Mouse (Mus musculus): ENCODE results near the gene Fuca2. TPM values are rescaled to one million over a fixed set of nuclear protein-coding genes. Genes with fewer than 3 reads are reported as not detected.
"Not testable (repeated sequence)": the region's sequence is repeated elsewhere in the genome, so short reads cannot be mapped to it uniquely, and the experiment has no call there.

Gene Fuca2
- 11.1 and 12.5 TPM in 2 replicates for polyA plus RNA-seq (2012; rRNA removed)

DNA sequence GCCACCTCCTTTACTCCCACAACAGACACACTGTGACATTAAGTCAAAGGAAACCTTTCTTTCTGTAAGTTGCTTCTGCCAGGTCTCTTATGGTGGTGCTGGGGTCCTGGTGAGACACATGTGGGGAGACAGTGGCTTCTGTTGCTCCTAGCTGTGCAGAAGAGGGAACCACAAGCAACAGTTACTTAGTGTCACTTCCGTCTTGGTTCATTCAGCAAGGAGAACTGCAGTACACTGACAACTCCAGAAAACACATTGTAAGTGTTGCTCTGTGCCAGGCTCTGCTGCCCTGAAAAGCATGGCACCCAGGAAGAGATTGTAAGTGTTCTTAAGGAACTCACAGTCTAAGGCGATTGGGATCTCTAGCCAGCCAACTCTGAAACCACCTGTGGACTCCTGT lies at the start of gene Fuca2:
Gene Fuca2 (plus strand): TSS at position 210 of the 400 bp plus-strand sequence.
- 20% methylated on average over 2 of the region's 2 CpGs for WGBS
- no peak within 1 kb of the TSS for H3K4me3 ChIP-seq (ENCODE audit: extremely low read depth, insufficient read depth, insufficient read length)
- H3K27me3 ChIP-seq (ENCODE audit: control insufficient read depth, insufficient read depth, low read length): no peaks in the 10 kb centered on the region
- H3K36me3 ChIP-seq (ENCODE audit: control insufficient read depth, insufficient read depth, low read length): no peaks in the 10 kb centered on the region; the same call in 1 of the 2 replicates
- H3K27ac ChIP-seq (ENCODE audit: insufficient read depth, low read length): peak within 1 kb of the TSS; percentile 26
- no peak for TF ChIP-seq POLR2A (IDR thresholded peaks at IDR 0.05; ENCODE audit: low read depth, low read length)
- TF ChIP-seq CTCF (IDR thresholded peaks at IDR 0.05; ENCODE audit: extremely low read depth, insufficient read depth, insufficient read length, insufficient replicate concordance): no peak
- H3K4me1 ChIP-seq (ENCODE audit: control insufficient read depth, insufficient read depth, insufficient read length): peaks cover 6% of the 10 kb centered on the region; the same call in 1 of the 2 replicates
- DNase-seq (ENCODE audit: low read depth in 1 of 2, low spot score in 2 of 2): no peak

DNA sequence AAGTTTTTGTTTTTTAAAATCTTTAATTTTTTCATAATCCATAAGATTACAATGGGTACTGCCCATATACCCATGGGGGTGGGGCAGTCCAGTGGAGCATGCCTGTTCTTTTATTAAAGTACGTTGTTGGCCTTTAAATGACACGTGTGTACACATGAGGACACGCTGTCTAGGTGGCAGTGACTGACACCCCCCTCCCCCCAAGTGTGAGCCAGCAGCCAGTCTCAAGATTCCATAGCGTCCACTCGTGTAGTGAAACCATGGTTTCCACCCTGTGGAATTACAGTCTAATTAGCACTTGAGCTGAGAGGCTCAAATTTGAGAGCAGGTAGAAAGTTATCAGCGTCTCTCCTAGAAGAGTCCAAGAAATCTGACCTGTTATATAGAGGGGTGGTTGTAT lies 47.7 kb upstream of the Fuca2 start:
- Histone ChIP-seq H3K27me3 (ENCODE audit: control insufficient read depth, insufficient read depth, low read length) (no peaks in the 10 kb centered on the region), H3K4me1 (ENCODE audit: control insufficient read depth, insufficient read depth, insufficient read length) (no peaks in the 10 kb centered on the region; the same call in 1 of the 2 replicates), H3K27ac (ENCODE audit: insufficient read depth, low read length) (no peak overlapping the region), H3K36me3 (ENCODE audit: control insufficient read depth, insufficient read depth, low read length) (no peaks in the 10 kb centered on the region), H3K4me3 (ENCODE audit: extremely low read depth, insufficient read depth, insufficient read length) (no peak overlapping the region)
- no peak for TF ChIP-seq POLR2A (IDR thresholded peaks at IDR 0.05; ENCODE audit: low read depth, low read length)
- TF ChIP-seq CTCF (IDR thresholded peaks at IDR 0.05; ENCODE audit: extremely low read depth, insufficient read depth, insufficient read length, insufficient replicate concordance): no peak
- WGBS: 91% methylated on average over 6 of the region's 6 CpGs
- no peak for DNase-seq (ENCODE audit: low read depth in 1 of 2, low spot score in 2 of 2)

DNA sequence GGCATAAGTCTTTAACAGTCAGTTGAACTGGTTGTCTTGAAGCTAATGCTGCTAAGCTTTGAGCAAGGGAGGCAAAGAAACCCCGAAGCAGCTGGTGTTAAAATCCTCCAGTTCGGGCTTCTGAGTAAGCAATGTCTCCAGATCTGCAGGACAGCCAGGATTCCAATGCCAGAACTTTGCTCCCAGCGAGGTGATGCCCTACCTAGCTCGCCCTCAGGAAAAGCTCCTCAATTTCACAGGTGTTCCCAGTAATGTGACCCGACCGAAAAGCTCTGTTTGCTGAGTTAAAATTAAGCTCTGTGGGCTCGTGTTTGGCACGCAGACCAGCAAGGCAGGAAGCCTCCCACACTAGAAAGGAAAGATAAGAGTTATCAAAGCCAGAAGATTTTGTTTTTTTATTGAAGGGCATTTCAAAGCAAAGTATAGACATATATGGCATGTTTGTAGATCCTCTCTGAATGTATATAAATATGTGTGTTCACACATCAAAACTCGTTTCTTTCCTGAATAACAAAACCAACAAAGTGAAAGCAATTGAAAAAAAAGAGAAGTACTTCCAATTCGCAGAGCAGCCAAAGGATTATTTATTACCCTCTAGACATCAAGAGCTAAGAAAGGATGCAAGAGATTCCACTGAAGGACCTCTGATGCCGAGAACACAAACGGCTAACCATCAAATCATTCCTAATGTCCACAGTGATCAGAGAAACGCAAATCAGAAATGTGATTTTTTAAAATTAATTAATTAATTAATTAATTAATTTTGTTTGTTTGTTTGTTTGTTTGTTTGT lies 45.9 kb upstream of the Fuca2 start:
- no peaks in the 10 kb centered on the region for H3K4me1 ChIP-seq (ENCODE audit: control insufficient read depth, insufficient read depth, insufficient read length)
- no peak overlapping the region for H3K27ac ChIP-seq (ENCODE audit: insufficient read depth, low read length)
- H3K27me3 ChIP-seq (ENCODE audit: control insufficient read depth, insufficient read depth, low read length): no peaks in the 10 kb centered on the region
- no peak overlapping the region for H3K4me3 ChIP-seq (ENCODE audit: extremely low read depth, insufficient read depth, insufficient read length)
- H3K36me3 ChIP-seq (ENCODE audit: control insufficient read depth, insufficient read depth, low read length): no peaks in the 10 kb centered on the region
- DNase-seq (ENCODE audit: low read depth in 1 of 2, low spot score in 2 of 2): no peak
- WGBS: 14% methylated on average over 13 of the region's 13 CpGs
- TF ChIP-seq POLR2A (IDR thresholded peaks at IDR 0.05; ENCODE audit: low read depth, low read length): no peak
- TF ChIP-seq CTCF (IDR thresholded peaks at IDR 0.05; ENCODE audit: extremely low read depth, insufficient read depth, insufficient read length, insufficient replicate concordance): no peak

DNA sequence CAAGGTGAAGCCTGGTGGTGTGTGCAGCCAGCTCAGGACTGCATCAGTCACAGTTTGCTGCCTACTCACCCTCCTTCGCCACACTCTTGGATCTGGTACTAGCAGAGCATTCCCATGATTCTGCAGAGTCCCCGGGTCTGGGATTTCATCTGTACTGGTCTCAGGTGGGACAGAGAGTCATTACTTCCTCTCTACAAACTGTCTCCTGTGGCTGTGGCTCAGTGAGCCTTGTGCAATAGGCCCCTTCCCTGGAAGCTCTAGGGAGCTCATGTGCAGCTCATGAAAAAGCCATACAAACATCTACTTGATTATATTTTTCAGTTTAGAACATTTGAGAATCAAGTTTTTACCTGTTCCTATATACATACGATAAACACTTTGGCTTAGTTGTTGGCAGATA lies 35.0 kb upstream of the Fuca2 start:
- not testable (repeated sequence) for H3K27me3 ChIP-seq (ENCODE audit: control insufficient read depth, insufficient read depth, low read length); H3K4me1 ChIP-seq (ENCODE audit: control insufficient read depth, insufficient read depth, insufficient read length); H3K36me3 ChIP-seq (ENCODE audit: control insufficient read depth, insufficient read depth, low read length); H3K27ac ChIP-seq (ENCODE audit: insufficient read depth, low read length); H3K4me3 ChIP-seq (ENCODE audit: extremely low read depth, insufficient read depth, insufficient read length); DNase-seq (ENCODE audit: low read depth in 1 of 2, low spot score in 2 of 2)
- 79% methylated on average over 3 of the region's 3 CpGs for WGBS

DNA sequence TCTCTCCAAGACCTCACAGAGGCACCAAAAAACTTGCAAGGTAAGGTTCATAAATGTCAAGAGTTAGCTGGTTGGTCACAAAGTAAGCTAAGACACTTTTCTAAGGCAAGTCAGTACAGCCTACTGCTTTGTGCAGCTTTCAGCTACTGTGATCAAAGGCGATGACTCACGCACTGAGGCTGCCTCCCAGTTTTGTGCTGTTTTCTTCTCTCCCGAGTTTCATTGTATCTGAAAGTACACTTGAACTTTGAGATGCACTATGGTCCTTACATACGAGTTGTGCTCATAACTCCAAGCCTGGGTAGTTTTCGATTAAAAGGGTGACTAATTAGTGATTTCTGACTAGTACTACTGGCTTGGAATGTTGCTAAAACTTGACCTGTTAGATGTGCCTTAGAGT lies 32.4 kb upstream of the Fuca2 start:
- Histone ChIP-seq H3K36me3 (ENCODE audit: control insufficient read depth, insufficient read depth, low read length) (no peaks in the 10 kb centered on the region), H3K4me1 (ENCODE audit: control insufficient read depth, insufficient read depth, insufficient read length) (no peaks in the 10 kb centered on the region), H3K27ac (ENCODE audit: insufficient read depth, low read length) (no peak overlapping the region), H3K4me3 (ENCODE audit: extremely low read depth, insufficient read depth, insufficient read length) (no peak overlapping the region), H3K27me3 (ENCODE audit: control insufficient read depth, insufficient read depth, low read length) (no peaks in the 10 kb centered on the region)
- 60% methylated on average over 5 of the region's 5 CpGs for WGBS
- TF ChIP-seq CTCF (IDR thresholded peaks at IDR 0.05; ENCODE audit: extremely low read depth, insufficient read depth, insufficient read length, insufficient replicate concordance) (no peak), POLR2A (IDR thresholded peaks at IDR 0.05; ENCODE audit: low read depth, low read length) (no peak)
- no peak for DNase-seq (ENCODE audit: low read depth in 1 of 2, low spot score in 2 of 2)

DNA sequence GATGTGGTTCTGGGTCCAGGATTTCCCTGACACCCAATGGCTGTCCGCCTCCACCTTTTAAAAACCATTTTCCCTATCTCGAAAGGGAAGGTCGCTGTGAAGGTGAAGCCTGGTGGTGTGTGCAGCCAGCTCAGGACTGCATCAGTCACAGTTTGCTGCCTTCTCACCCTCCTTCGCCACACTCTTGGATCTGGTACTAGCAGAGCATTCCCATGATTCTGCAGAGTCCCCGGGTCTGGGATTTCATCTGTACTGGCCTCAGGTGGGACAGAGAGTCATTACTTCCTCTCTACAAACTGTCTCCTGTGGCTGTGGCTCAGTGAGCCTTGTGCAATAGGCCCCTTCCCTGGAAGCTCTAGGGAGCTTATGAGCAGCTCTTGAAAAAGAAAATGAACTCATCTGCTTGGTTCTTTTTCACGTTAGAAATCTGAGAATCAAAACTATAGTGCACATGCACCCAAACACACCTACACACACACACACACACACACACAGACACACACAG lies 31.3 kb upstream of the Fuca2 start:
- not testable (repeated sequence) for H3K36me3 ChIP-seq (ENCODE audit: control insufficient read depth, insufficient read depth, low read length); H3K27me3 ChIP-seq (ENCODE audit: control insufficient read depth, insufficient read depth, low read length); H3K4me3 ChIP-seq (ENCODE audit: extremely low read depth, insufficient read depth, insufficient read length); H3K4me1 ChIP-seq (ENCODE audit: control insufficient read depth, insufficient read depth, insufficient read length); DNase-seq (ENCODE audit: low read depth in 1 of 2, low spot score in 2 of 2); H3K27ac ChIP-seq (ENCODE audit: insufficient read depth, low read length)
- WGBS: 59% methylated on average over 6 of the region's 6 CpGs

DNA sequence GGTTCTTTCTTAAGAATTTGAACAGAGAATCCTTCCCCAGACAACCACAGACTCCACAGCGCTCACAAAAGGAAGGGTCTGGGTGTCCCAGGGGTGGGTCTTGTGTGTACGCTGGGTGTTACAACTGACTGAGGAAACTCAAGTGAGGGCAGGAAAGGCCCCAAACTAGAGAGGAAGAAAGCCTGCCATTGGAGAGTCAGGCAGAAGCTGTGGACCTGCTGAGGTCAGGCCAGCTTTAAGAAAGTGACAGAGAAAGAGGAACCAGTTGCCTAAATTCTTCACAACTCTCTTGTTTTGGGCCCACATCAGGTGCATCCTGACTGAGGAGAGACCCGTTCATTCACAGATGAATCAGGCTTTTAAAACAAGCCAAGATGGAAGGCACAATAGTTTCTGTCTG lies 29.1 kb upstream of the Fuca2 start:
- Histone ChIP-seq H3K27ac (ENCODE audit: insufficient read depth, low read length) (no peak overlapping the region), H3K4me3 (ENCODE audit: extremely low read depth, insufficient read depth, insufficient read length) (no peak overlapping the region), H3K36me3 (ENCODE audit: control insufficient read depth, insufficient read depth, low read length) (no peaks in the 10 kb centered on the region), H3K4me1 (ENCODE audit: control insufficient read depth, insufficient read depth, insufficient read length) (no peaks in the 10 kb centered on the region), H3K27me3 (ENCODE audit: control insufficient read depth, insufficient read depth, low read length) (peaks cover 5% of the 10 kb centered on the region; the same call in 1 of the 2 replicates)
- TF ChIP-seq POLR2A (IDR thresholded peaks at IDR 0.05; ENCODE audit: low read depth, low read length) (no peak), CTCF (IDR thresholded peaks at IDR 0.05; ENCODE audit: extremely low read depth, insufficient read depth, insufficient read length, insufficient replicate concordance) (no peak)
- DNase-seq (ENCODE audit: low read depth in 1 of 2, low spot score in 2 of 2): no peak
- WGBS: 19% methylated on average over 3 of the region's 3 CpGs
